Mouse (Mus musculus): ENCODE measurements around the gene Lancl3.
"Not testable (repeated sequence)": the region's sequence is repeated elsewhere in the genome, so short reads cannot be mapped to it uniquely, and the experiment has no call there.

Lancl3 gene

GRCm38 (mm10) chrX:9271112-9271511, 71.4 kb downstream of the Lancl3 start:
- DNase-seq: no peak

GRCm38 (mm10) chrX:9271947-9272459, 72.3 kb downstream of the Lancl3 start:
- no peak for DNase-seq

GRCm38 (mm10) chrX:9272460-9273361, 73.0 kb downstream of the Lancl3 start, which contains the start of gene Xk:
TSS of gene Xk (plus strand) at chrX:9272756.
- peak; percentile 59 to 72 for DNase-seq

GRCm38 (mm10) chrX:9273377-9274002, 73.8 kb downstream of the Lancl3 start:
- DNase-seq: no peak

GRCm38 (mm10) chrX:9274321-9274720, 74.6 kb downstream of the Lancl3 start:
- DNase-seq: no peak

- not testable (repeated sequence) for DNase-seq
These were observed 83.8 kb downstream of the Lancl3 start, which contains the start of gene H2al1m for GRCm38 (mm10) chrX:9283464-9283863. TSS of gene H2al1m (plus strand) at chrX:9283764.

- DNase-seq: not testable (repeated sequence)
These were observed 93.6 kb downstream of the Lancl3 start for GRCm38 (mm10) chrX:9293140-9293829.

GRCm38 (mm10) chrX:9298413-9298864, 98.7 kb downstream of the Lancl3 start:
- no peak for DNase-seq

- no peak for DNase-seq
These were observed 103.1 kb downstream of the Lancl3 start for GRCm38 (mm10) chrX:9302791-9303190.

- no peak for DNase-seq
These were observed 103.8 kb downstream of the Lancl3 start for GRCm38 (mm10) chrX:9303455-9303854.

- DNase-seq: not testable (repeated sequence)
These were observed 116.8 kb downstream of the Lancl3 start for GRCm38 (mm10) chrX:9316457-9316856.
